Comparison of ENCODE assay signal across 8 mouse cellular contexts in genomic region chr11:70419486-70419885, GRCm38 (mm10).
"Had no signal": no experiment of that assay in that cellular context is flagged by ENCODE, and none has a peak within 500 bp of the region (broad histone marks: within the 10 kb centered on the region; RNA-seq: fewer than 3 reads in every experiment).

No protein-coding gene starts in this region.

- DNase-seq: lung, adult 2 months; lung, postnatal 14 days; lung, postnatal 36 days; midbrain, embryonic 14.5 days; right cerebral cortex, postnatal 25 days; thymus, adult 2 months; thymus, postnatal 25 days; thymus, postnatal 4 days had no signal
